Mouse (Mus musculus) ovary, postnatal 10 days (tissue): ENCODE results near the gene Primpol.
"Not testable (repeated sequence)": the region's sequence is repeated elsewhere in the genome, so short reads cannot be mapped to it uniquely, and the experiment has no call there.

Source experiments
- DNase-seq: peaks from one replicate; pipeline ENCODE4 v3.0.0; 2022; ENCODE audit warnings: low spot score

Gene Primpol

DNA sequence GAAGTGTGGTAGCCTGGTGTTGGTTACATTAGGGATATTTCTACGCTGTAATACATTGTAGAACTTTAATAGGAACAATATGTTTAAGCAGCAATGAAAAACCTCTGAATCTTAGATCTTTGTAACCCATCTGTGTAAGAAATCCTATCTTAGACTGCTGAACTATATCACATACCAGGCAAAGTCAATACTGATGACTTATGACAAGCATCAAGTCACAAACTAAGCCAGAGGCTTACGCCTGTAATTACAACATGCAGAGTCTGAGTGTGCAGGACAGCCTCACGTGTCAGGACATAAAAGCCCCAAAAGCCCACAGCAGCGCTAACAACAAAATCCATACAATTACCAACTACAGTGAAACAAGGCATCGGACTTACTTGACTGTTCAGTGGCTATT, 13.4 kb downstream of the Primpol start:
- no peak for DNase-seq

- DNase-seq, result no peak
Observed at GRCm38 (mm10) chr8:46600959-46601707, 15.9 kb downstream of the Primpol start.

DNA sequence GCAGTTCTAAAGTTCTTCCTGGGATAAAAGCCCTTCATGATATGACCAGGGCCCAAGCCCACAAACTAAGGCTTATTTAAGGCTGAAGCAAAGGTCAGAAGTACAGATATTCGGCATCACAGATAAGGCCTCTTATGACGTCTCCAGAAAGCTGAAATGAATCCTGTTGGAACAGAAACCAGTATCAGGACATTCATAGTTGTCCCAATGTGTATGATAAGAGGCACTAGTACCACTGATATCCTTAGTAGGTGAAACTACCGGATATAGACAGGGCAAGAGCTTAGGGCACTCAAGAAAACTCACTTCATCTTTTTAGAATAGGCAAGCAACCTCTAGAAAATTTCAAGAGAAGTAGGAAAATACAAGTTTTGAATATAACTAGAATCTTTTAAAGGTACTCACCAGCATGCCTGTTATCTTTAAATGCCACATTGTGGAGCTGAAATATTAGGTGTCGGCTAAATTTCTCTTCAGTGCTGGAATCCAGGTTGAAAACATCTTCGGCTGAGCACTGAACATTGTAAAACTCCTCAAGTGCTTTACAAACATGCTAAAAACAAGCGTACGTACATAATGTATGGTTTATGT, 17.6 kb downstream of the Primpol start:
- DNase-seq, result no peak

DNA sequence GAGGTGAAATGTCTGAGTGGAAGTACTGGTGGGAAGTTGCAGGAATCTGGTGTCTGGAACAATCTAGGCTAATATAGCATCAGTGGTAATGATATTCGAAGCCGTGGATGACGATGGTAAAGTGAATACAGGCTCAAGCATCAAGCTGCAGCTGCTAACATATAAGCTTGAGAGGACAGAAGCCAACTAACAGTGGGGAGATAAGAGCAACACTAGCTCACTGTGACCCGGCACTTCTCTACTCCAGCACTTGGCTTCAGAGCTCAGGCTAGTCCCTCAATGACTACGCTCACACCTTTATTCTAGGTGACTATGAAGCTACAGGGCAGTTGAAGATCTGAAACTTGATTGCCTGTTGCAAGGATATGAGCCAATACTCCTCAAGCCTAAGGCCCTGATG, 18.3 kb downstream of the Primpol start:
- DNase-seq, result no peak

DNA sequence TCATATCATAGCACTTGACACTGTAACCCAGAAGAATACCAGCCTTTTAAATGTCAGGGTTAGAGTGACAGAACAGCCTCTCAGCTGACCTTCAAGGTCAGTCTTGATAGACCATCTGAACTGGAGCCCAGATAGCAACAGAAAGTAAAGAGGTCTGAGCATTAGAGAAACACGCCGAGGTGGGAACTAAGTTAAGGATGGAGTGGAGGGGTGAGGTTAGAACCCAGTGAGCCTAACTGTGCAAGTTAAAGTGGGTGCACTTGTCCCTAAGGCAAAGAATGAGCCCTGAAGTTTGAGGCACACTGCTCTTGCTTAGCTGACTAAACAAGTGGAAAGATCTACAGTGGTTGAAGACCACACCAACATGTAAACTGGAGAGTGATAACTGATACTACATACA, 18.9 kb downstream of the Primpol start:
- DNase-seq, result no peak

DNA sequence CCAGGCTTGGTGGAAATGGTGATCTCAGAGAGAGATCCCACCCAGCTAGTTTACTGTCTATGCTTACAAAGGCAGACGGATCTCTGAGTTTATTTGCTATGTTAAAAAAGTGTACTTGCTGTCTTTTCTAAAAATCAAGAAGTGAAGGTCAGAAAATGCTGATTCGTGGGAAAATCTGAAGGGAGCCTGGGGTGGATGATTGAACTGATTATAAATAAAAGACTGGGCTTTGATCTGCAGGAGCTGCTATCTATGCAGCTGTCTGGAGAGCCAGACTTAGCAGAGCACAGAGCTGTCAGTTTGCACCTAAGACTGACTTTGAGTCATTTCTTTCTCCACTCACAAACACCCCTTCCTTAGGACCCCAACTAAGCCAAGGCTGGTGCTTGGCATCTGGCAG, 19.6 kb downstream of the Primpol start:
- DNase-seq, result no peak

- DNase-seq, result no peak
Observed at GRCm38 (mm10) chr8:46596530-46596929, 20.5 kb downstream of the Primpol start.

DNA sequence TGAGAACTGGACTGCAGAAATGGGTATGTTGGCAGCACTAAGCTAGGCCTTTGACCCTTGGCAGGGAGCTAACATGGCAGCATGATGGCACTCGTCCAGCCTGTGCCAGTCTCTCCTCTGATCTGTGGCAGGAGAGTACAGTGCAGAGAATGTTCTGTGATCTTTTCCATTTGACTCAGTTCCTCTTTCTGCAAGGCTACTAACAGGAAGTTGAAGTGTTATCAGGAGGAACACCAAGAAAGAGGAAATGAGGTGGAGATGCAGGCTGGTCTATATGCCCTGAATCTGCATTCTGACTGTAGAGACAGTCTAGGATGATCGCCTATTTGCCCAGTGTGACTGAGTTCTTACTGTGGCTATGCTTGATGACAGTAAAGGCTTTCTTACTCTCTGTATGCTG, 21.4 kb downstream of the Primpol start:
- no peak for DNase-seq

GRCm38 (mm10) chr8:46593772-46594171, 23.2 kb downstream of the Primpol start:
- no peak for DNase-seq

GRCm38 (mm10) chr8:46593067-46593466, 23.9 kb downstream of the Primpol start:
- no peak for DNase-seq

- no peak for DNase-seq
Observed at GRCm38 (mm10) chr8:46588663-46589062, 28.3 kb downstream of the Primpol start.

- no peak for DNase-seq
Observed at GRCm38 (mm10) chr8:46587911-46588310, 29.1 kb downstream of the Primpol start.

DNA sequence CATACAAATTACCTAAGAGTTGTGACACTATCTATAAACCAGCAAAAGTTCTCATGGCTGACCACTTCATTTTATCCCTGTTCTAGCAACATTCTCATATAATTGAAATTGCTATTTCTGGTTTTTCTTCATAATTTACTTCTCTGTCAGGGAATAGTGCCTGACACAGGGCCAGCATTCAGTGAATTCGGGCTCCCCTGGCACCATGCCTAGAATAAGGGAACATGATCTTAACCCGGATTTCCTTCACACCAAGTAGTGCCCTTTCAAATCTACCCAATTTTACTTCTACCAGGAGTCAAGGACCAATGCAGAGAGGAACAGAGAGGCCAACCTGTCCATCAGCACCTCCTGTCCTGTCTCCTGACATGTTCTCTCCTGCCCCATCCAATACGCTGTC, 31.4 kb downstream of the Primpol start:
- no peak for DNase-seq

DNA sequence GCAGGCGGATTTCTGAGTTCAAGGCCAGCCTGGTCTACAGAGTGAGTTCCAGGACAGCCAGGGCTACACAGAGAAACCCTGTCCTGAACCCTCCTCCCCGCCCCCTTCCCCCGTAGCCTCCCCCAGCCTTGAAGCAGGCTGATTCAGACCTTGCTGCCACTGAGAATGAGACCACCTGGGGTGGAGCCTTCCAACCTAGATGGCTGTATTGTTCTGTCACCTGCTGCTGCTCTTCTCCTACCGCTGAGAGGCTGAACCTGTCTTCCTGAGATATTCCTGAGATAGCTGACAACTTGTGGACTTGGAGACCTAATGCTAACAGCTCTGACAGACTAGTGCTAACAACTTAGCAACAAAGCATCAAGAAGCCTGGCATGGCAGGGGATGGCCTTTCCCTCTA, 32.7 kb downstream of the Primpol start:
- DNase-seq, result not testable (repeated sequence)

- no peak for DNase-seq
Observed at GRCm38 (mm10) chr8:46578794-46579193, 38.2 kb downstream of the Primpol start.

- no peak for DNase-seq
Observed at GRCm38 (mm10) chr8:46573964-46574363, 43.0 kb downstream of the Primpol start.

- no peak for DNase-seq
Observed at GRCm38 (mm10) chr8:46573446-46573845, 43.6 kb downstream of the Primpol start.

- DNase-seq, result no peak
Observed at GRCm38 (mm10) chr8:46570673-46571072, 46.3 kb downstream of the Primpol start.

GRCm38 (mm10) chr8:46569659-46570441, 47.2 kb downstream of the Primpol start:
- DNase-seq, result no peak

DNA sequence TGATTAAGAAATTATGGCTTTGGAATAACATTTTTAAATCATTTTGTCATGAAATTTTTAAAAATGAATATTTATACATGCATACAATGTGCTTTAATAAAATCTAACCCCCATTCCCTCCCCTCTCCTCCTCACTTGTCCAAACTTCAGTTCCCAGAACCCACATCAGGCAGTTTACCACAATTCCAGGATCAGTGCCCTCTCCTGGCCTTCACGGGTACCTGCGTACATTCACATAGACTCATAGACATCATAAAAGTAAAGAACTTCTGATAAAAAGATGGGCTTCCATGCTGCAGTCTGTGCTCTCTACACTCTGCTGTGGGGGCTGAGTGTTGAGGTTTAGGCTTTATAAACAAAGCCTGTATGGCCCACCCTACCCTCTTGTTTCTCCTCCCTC, 48.1 kb downstream of the Primpol start:
- DNase-seq, result no peak

DNA sequence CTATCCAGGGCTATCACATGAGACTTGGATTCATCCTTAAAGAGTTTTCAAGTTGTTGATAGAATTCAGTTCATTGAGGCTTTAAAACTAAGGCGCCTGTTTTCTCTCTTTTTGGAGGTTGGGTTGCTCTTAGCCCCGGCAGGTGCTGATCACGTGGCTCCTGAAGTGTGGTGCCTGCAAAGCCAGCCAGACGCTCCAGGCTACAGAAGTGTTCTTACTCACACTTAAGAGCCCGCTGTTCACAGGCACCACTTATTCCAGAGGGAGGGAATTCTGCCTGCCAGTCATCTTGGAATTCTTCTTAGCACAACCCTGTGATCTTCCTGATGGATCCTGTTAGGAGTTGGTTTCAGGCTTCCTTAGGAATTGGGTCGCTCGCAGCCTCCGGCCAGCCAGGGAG, 49.1 kb downstream of the Primpol start:
- no peak for DNase-seq

GRCm38 (mm10) chr8:46566914-46567529, 50.0 kb downstream of the Primpol start:
- no peak for DNase-seq

GRCm38 (mm10) chr8:46562333-46562732, 54.7 kb downstream of the Primpol start:
- no peak for DNase-seq
